Mouse (Mus musculus): ENCODE data around the gene Abcb8. TPM values are rescaled to one million over a fixed set of nuclear protein-coding genes. Genes with fewer than 3 reads are reported as not detected.
"Not testable (repeated sequence)": the region's sequence is repeated elsewhere in the genome, so short reads cannot be mapped to it uniquely, and the experiment has no call there.

Gene Abcb8
- polyA plus RNA-seq, 1 experiment from 2014 or later: 49.4 TPM

DNA sequence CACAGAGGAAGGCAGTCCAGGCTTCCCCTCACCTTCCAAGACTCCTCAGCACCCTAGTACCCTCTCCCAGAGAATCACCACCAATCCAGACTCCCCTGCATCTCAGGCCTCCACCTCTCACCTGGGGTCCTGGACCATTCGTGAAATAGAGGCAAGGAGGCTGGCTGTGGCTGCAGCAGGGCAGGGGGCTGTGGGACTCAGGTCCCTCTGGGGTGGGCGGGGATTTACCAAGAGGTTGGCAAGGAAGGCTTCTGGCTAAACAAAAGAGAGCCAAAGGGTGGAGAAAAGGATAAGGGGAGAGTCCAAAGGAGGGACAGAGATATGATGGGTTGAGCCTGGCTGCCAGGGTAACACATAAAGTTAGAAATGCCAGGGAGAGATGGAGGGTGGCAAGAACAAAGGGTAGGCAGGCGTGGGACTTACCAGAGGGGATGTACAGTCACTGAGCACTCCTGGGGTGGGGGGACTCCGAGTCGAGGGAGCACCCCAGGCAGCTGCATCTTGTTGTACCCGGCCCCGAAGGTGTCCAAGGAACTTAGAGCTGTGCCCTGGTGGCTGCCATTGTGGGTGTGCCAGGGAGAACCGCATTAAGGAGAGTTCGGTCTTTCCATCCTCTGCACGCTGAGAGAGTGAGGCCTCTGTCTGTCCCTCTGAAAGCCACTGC is 7.4 kb upstream of the Abcb8 start:
- ATAC-seq (ENCODE audit: low FRiP score): no peak
- no peaks in the 10 kb centered on the region for H3K9me3 ChIP-seq (replicated peaks)
- H3K27me3 ChIP-seq (replicated peaks): peaks cover 22% of the 10 kb centered on the region; the same call in 1 of the 2 replicates
- 0 out of 2 replicates have a peak overlapping the region, but pooled peaks have one; percentile 99 for H3K4me2 ChIP-seq
- 93% methylated on average over 10 of the region's 10 CpGs for WGBS
- H3K27ac ChIP-seq (replicated peaks): no peak overlapping the region
- no peak overlapping the region for H3K4me3 ChIP-seq (replicated peaks)
- peaks cover 45% of the 10 kb centered on the region for H3K4me1 ChIP-seq
- H3K9ac ChIP-seq (replicated peaks): no peak overlapping the region
- H3K36me3 ChIP-seq: no peaks in the 10 kb centered on the region

DNA sequence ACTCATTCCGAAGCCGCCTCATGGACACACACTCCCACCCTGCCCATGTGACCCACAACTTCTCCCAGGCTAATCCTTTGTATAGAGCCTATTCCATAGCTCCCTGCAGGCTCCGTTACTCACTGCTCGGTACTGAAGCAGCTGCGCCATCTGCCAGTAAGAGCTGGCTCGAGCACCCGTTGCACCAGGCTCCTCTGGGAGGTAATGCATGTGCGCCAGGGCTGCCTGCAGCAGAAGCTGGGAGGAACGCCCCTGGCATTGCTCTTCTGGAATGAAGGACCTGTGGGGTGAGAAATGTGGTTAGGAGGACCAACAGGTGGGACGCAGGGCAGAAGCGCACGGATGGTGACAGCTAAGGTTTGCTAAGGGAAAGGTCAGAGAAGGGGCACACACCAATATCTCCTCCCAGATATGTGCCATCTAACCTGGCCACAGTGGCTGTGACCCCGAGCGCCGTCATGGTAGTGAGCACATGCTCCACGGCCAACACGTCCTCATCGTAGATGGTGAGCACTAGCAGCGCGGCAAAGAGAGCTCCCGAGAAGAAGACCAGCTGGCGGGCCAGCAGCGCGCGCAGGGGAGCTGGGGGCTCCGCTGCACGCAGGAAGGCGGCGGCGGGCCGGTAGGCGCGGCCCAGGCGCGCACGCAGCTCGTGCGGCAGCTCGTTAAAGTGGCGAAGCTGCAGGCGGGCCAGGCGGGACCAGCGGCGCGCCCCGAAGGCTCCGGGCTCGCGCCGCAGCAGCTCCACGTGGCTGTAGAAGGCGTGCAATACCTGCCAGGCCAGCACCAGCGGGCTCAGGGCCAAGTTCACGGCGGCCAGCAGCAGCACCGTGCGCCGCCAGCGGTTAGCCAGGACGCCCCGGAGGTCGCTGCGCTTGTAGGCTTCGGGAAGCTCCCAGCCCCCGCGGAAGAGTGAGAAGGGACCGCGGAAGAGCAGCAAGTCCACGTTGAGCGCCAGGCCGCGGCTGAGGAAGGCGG is 5.9 kb upstream of the Abcb8 start:
- no peaks in the 10 kb centered on the region for H3K36me3 ChIP-seq
- H3K27ac ChIP-seq (replicated peaks): peak overlapping the region; percentile 48
- under 1% methylated on average over 73 of the region's 73 CpGs for WGBS
- peak; percentile 58 for ATAC-seq (ENCODE audit: low FRiP score)
- H3K27me3 ChIP-seq (replicated peaks): peaks cover 22% of the 10 kb centered on the region; the same call in 1 of the 2 replicates
- peak overlapping the region; percentile 56 for H3K9ac ChIP-seq (replicated peaks)
- H3K4me1 ChIP-seq: peaks cover 40% of the 10 kb centered on the region
- H3K9me3 ChIP-seq (replicated peaks): no peaks in the 10 kb centered on the region
- peak overlapping the region; percentile 99 for H3K4me2 ChIP-seq
- H3K4me3 ChIP-seq (replicated peaks): peak overlapping the region; percentile 49

DNA sequence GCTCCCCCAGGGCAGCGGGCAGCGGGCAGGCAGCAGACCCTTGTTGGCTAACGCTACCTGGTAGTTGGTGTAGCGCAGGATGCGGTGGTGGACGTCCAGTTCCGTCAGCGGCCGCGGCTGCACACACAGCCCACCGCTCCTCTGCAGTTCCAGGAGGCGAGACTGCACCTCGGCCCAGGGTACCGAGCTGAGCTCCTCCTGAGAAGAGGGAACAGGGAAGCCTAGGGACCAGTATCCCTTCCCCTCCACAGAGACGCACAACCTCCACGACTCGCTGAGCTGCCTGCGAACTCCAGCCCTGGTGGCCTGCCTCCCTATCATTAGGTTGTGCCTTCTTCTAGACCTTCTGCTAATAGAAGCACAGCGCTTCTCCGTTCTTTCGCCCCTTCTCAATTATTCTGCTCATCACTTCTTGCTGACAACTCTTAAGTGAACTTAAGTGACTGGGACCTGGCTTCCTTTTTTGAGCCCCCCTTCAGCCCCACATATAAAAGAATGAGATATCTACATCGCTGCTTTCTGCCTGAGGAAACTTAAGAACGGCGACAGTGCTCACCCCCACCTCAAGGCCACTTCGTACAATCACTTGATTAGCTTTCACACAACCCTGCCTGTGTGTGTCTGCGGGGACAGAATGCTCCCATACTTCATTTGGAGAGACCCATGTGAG is 5.1 kb upstream of the Abcb8 start:
- Histone ChIP-seq H3K9ac (replicated peaks) (peak overlapping the region; percentile 56), H3K36me3 (no peaks in the 10 kb centered on the region), H3K4me2 (peak overlapping the region; percentile 99), H3K9me3 (replicated peaks) (no peaks in the 10 kb centered on the region), H3K4me3 (replicated peaks) (peak overlapping the region; percentile 49), H3K27ac (replicated peaks) (peak overlapping the region; percentile 48; the same call in 1 of the 2 replicates), H3K27me3 (replicated peaks) (peaks cover 22% of the 10 kb centered on the region; the same call in 1 of the 2 replicates), H3K4me1 (peaks cover 33% of the 10 kb centered on the region)
- ATAC-seq (ENCODE audit: low FRiP score): no peak
- 25% methylated on average over 26 of the region's 26 CpGs for WGBS

DNA sequence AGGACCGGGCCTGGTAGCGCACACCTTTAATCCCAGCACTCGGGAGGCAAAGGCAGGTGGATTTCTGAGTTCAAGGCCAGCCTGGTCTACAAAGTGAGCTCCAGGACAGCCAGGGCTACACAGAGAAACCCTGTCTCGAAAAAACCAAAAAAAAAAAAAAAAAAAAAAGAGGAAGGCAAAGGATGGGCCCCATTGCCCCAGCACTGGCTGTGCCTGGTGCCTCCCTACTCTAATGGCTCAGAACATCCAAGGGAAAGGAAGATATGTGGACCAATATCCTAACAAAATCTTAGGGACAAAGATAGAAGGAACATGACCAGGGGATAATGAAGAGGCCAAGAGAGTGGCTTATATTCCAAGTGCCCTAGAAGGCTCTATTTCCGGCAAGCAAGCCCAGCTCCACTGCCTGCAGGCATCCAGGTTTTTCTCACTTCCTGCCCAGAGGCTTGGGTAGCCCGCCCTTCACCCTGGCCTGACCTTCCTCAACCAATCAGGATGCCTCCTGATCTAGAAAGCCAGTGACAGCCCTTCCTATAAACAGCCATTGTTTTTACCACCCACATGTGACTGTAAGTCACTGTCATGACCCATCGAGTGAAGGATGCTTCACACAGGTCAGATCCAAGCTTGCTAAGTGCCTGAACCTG is 4.3 kb upstream of the Abcb8 start:
- peaks cover 34% of the 10 kb centered on the region for H3K4me1 ChIP-seq
- H3K36me3 ChIP-seq: no peaks in the 10 kb centered on the region
- ATAC-seq (ENCODE audit: low FRiP score): no peak
- no peak overlapping the region for H3K4me2 ChIP-seq
- H3K4me3 ChIP-seq (replicated peaks): no peak overlapping the region
- no peak overlapping the region for H3K9ac ChIP-seq (replicated peaks)
- H3K27ac ChIP-seq (replicated peaks): no peak overlapping the region
- H3K27me3 ChIP-seq (replicated peaks): peaks cover 22% of the 10 kb centered on the region; the same call in 1 of the 2 replicates
- 53% methylated on average over 7 of the region's 7 CpGs for WGBS
- H3K9me3 ChIP-seq (replicated peaks): no peaks in the 10 kb centered on the region

DNA sequence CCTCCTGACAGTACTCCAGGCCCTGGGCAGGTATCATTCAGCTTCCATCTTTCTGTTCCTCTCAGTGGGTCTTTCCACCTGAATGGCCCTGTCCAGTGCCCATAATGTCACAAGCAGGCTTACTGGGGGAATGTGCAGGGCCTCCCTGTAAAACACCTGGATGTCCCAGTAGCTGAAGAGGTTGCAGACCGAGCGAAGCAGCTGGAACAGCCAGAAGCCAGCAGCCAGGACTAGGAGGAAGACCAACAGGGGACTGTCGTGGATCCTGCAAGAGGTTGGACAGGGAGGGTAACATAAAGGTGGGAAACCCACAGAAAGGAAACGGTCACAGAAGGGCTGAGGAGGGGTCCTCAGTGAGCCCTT is 3.8 kb upstream of the Abcb8 start:
- ATAC-seq (ENCODE audit: low FRiP score): no peak
- 74% methylated on average over 4 of the region's 4 CpGs for WGBS
- H3K4me2 ChIP-seq: no peak overlapping the region
- no peak overlapping the region for H3K27ac ChIP-seq (replicated peaks)
- no peaks in the 10 kb centered on the region for H3K36me3 ChIP-seq
- H3K4me3 ChIP-seq (replicated peaks): no peak overlapping the region
- no peaks in the 10 kb centered on the region for H3K9me3 ChIP-seq (replicated peaks)
- no peak overlapping the region for H3K9ac ChIP-seq (replicated peaks)
- peaks cover 30% of the 10 kb centered on the region for H3K4me1 ChIP-seq
- H3K27me3 ChIP-seq (replicated peaks): peaks cover 22% of the 10 kb centered on the region; the same call in 1 of the 2 replicates

DNA sequence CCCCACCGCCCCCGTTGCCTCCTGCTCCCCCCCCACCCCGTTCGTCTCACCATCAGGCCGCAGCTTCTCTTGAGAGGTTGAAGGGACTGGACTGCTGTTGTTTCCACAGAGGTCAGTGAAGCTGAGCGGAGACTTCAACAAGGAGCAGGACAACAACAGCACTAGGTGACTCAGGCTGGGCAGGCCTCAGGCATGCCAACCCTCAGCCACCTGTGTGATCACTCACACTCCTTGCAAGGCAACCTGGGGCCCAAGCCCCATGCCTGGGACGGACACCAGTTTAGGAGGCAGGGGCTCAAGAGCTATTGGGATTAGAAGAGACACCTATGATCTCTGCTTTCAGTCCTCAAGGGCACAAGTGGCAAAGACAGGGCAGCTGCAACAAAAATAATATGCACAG is 1.6 kb upstream of the Abcb8 start, which contains the start of gene Atg9b:
Gene Atg9b, minus strand, starts transcription at position 280 of the 400 bp plus-strand sequence.
- no peak for ATAC-seq (ENCODE audit: low FRiP score)
- H3K9me3 ChIP-seq (replicated peaks): no peaks in the 10 kb centered on the region
- H3K4me1 ChIP-seq: peaks cover 38% of the 10 kb centered on the region
- no peak within 1 kb of the TSS for H3K4me3 ChIP-seq (replicated peaks)
- no peak within 1 kb of the TSS for H3K27ac ChIP-seq (replicated peaks)
- no peak within 1 kb of the TSS for H3K9ac ChIP-seq (replicated peaks)
- peaks cover 9% of the 10 kb centered on the region; the same call in 1 of the 2 replicates for H3K27me3 ChIP-seq (replicated peaks)
- H3K36me3 ChIP-seq: no peaks in the 10 kb centered on the region
- 92% methylated on average over 7 of the region's 7 CpGs for WGBS
- no peak within 1 kb of the TSS for H3K4me2 ChIP-seq

DNA sequence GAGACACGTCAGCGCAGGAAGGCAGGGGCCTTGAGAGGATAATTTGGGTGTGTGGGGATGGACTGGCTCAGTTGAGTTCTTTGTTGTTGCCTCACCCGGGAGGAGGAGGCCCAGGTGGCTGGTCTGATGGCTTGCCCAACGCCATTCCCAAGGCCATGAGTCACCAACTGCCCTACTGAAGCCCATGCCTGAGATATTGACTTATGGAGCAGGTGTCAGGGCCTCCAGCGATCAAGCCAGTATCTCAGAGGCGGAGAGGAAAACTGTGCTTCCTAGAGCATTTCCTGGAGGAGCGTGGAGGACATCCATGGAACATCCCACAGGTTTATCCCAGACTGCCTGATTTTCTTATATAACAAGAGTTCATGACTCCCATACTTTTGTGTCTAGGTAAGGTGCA is 739 bp upstream of the Abcb8 start:
- H3K4me3 ChIP-seq (replicated peaks): no peak overlapping the region
- no peak overlapping the region for H3K27ac ChIP-seq (replicated peaks)
- H3K4me1 ChIP-seq: peaks cover 29% of the 10 kb centered on the region
- no peak for ATAC-seq (ENCODE audit: low FRiP score)
- peaks cover 7% of the 10 kb centered on the region; the same call in 1 of the 2 replicates for H3K27me3 ChIP-seq (replicated peaks)
- no peaks in the 10 kb centered on the region for H3K36me3 ChIP-seq
- no peaks in the 10 kb centered on the region for H3K9me3 ChIP-seq (replicated peaks)
- H3K9ac ChIP-seq (replicated peaks): no peak overlapping the region
- H3K4me2 ChIP-seq: no peak overlapping the region
- WGBS: 79% methylated on average over 7 of the region's 7 CpGs

DNA sequence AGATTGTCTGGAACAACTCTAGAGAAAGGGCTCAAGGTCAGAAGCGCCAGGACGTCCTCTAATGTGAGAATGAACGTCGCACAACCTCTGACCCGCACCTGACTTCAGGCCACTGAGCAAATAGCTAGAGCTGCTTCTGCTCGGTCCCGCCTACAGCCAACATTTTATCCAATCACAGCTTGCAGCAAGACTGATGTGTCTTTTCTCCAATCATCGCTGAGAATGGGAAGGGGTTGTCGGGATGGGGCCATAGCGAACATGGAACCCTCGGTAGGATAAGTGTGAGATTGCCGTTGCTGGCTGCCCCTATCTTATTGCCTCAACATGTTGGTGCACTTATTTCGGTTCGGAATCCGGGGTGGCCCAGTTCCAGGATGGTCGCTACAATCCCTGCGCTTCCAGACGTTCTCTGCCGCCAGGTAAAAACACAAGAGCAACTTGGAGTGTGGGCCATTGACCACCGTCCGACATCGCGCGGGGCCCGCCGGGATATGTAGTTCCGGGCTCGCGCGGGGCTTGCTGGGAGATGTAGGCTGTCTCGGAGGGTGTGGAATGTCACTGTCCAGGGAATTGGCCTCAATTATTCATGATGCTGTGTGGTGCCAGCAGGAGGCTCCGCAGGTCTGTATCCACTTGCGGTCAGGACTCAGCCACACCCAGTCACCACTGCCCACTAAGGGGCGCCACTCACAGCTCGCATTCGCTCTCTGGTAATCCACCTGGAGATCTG is 867 bp downstream of the Abcb8 start:
- H3K4me2 ChIP-seq: peak overlapping the region; percentile 60
- no peaks in the 10 kb centered on the region for H3K27me3 ChIP-seq (replicated peaks)
- H3K9me3 ChIP-seq (replicated peaks): no peaks in the 10 kb centered on the region
- peak overlapping the region; percentile 60 for H3K9ac ChIP-seq (replicated peaks)
- WGBS: under 1% methylated on average over 36 of the region's 36 CpGs
- H3K4me1 ChIP-seq: peaks cover 18% of the 10 kb centered on the region
- peak overlapping the region; percentile 62 for H3K4me3 ChIP-seq (replicated peaks)
- H3K36me3 ChIP-seq: no peaks in the 10 kb centered on the region
- peak; percentile 96 for ATAC-seq (ENCODE audit: low FRiP score)
- peak overlapping the region; percentile 95 for H3K27ac ChIP-seq (replicated peaks)

DNA sequence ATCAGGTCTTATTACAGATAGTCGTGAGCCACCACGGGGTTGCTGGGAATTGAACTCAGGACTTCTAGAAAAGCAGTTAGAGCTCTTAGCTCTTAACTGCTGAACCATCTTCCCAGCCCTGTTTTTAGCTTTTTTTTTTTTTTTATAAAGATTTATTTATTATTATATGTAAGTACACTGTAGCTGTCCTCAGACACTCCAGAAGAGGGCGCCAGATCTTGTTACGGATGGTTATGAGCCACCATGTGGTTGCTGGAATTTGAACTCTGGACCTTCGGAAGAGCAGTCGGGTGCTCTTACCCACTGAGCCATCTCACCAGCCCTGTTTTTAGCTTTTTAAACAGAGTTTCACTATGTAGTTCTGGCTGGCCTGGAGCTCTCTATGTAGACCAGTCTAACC is 2.8 kb downstream of the Abcb8 start:
- not testable (repeated sequence) for H3K36me3 ChIP-seq; H3K27ac ChIP-seq (replicated peaks); H3K4me2 ChIP-seq; H3K9ac ChIP-seq (replicated peaks); H3K9me3 ChIP-seq (replicated peaks); H3K4me3 ChIP-seq (replicated peaks); ATAC-seq (ENCODE audit: low FRiP score); H3K27me3 ChIP-seq (replicated peaks)
- 92% methylated on average over 6 of the region's 6 CpGs for WGBS
- peaks cover 18% of the 10 kb centered on the region for H3K4me1 ChIP-seq

DNA sequence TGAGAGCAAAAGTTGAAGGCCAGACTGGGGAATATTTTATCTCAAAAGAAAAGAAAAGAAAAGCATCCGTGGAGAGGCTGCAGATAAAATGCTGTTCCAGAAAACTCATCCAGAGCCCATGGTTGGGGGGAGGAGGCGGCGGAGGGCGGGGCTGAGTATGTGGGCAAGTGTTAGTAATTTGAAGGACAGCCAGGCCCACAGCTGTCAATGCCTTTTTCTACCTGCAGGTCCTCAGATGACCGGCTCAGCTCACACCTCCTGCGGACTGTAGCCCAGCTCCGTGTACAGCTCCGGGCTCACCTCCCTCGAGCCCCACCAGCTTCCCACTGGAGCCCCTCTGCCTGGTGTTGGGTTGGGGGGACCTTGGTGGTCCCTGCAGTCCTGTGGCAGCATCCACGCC is 6.2 kb downstream of the Abcb8 start:
- 91% methylated on average over 10 of the region's 10 CpGs for WGBS
- H3K9ac ChIP-seq (replicated peaks): no peak overlapping the region
- no peak overlapping the region for H3K27ac ChIP-seq (replicated peaks)
- H3K4me2 ChIP-seq: no peak overlapping the region
- no peaks in the 10 kb centered on the region for H3K27me3 ChIP-seq (replicated peaks)
- peaks cover 14% of the 10 kb centered on the region for H3K36me3 ChIP-seq
- H3K4me1 ChIP-seq: peaks cover 15% of the 10 kb centered on the region
- H3K9me3 ChIP-seq (replicated peaks): no peaks in the 10 kb centered on the region
- no peak overlapping the region for H3K4me3 ChIP-seq (replicated peaks)
- no peak for ATAC-seq (ENCODE audit: low FRiP score)
